Mouse (Mus musculus): Measurements from ENCODE around the gene Pimreg.

The Pimreg gene

DNA sequence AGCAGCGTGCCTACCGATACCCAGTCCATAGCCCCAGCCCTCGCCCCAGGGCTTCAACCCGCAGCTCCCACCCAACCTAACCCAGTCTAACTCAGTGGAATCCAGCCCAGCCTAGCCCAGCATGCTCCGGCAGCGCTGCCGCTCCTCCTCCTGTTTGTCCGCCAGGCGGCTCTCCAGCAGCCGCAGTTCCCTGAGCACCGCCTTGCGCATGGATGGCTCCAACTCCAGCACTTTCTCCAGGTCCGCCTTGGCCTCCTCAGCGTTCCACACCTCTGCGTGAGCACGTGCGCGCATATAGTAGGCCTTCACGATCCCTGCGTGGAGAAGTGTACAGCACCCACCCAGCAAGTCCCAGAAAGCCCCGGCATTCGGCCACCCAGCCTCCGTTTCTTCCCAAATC, 12.7 kb upstream of the Pimreg start:
- DNase-seq (ENCODE audit: low read depth): no peak

DNA sequence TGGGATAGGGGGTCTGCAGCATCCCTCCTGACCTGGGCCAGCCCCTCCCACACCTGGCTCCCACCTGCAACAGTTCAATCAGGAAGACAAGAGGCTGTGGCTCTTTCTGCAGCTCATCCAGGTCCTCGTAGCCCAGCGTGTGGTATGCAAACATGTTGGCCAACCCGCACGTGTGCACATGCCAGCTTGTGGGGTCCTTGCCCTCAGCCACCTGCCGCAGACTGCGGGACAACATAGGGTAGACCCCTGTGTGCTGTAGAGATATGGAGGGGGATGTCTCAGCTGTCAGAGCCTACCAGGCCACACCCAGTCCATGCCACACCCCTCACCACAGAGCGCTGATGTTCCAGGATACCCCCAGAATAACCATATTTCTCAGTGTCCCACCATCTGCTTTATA, 10.5 kb upstream of the Pimreg start:
- no peak for DNase-seq (ENCODE audit: low read depth)

DNA sequence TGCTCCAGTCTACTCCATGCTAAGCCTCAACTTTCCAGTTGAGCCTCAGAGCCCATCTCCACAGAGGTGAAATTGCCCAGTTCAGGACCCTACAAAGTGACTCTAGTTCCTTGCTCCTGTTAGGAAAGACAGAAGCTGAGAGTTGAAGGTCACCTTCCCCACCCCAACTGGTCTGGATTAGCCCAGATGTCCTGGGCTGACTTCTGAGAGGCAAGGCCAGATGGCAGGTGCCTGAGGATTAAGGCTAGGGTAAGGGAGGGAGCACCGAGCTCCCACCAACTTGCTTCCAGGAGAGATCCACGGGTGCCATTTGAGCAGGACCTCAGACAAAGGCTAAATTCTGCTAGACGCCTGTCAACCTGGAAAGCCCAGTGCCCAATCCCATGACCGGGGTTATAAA, 9.7 kb upstream of the Pimreg start:
- DNase-seq (ENCODE audit: low read depth): no peak

DNA sequence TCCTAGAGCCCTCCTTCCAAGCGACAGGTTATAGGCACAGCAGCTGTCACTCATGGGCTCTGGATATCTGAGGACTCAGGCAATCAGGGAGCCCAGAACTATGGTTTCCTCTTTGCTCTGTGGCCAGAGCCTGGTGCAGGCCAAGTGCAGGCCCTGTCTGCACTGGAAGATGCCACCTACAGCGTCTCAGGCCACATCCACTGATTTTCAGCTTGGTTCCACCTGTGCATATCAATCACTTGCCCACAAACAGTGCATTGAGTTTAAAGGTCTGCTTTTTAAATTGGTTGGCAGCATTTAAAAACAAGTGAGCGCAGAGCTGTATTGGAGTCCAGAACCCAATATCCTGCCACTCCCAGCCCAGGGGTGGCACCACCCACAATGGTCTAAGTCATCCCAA, 9.2 kb upstream of the Pimreg start:
- no peak for DNase-seq (ENCODE audit: low read depth)

DNA sequence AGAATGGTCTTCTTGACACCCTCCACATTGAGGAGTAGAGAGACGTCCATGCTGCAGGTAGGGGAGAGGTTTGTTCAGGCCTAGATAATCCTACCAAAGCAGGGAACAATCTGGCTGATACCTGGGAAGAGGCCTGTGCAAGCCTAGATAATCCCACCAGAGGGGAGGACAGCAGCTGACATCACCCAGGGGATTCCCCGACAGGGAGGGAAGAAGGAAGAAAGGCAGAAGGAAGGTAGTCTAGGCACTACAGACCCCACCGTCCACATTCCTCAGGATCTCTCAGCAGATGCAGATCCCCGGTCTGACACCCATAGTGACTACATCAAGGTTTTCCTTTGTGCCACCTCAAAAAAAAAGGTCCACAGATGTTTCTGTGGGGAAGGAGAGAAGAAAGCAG, 4.4 kb upstream of the Pimreg start, which contains the start of gene Aipl1:
Gene Aipl1 (minus strand): TSS at position 101 of the 400 bp plus-strand sequence.
- no peak for DNase-seq (ENCODE audit: low read depth)

DNA sequence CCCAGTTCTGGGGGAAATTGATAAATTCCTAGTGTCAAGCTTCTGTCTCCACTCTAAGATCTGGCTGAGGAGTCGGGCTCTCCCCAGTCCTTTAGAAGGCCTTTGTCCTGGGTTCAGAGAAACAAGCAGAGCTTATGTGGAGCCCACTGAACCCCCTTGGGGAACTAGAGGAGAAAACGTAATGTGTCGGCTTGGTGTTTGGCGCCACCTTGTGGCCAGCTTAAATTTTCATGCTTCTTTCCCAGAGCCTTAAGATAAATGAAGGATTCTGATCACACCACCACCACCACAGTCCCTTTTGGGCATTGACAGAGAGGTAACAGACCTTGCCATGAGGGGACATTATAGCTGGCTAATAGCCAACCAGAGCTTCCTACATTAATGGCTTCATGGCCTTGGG, 3.8 kb upstream of the Pimreg start:
- DNase-seq (ENCODE audit: low read depth): peak; percentile 76

DNA sequence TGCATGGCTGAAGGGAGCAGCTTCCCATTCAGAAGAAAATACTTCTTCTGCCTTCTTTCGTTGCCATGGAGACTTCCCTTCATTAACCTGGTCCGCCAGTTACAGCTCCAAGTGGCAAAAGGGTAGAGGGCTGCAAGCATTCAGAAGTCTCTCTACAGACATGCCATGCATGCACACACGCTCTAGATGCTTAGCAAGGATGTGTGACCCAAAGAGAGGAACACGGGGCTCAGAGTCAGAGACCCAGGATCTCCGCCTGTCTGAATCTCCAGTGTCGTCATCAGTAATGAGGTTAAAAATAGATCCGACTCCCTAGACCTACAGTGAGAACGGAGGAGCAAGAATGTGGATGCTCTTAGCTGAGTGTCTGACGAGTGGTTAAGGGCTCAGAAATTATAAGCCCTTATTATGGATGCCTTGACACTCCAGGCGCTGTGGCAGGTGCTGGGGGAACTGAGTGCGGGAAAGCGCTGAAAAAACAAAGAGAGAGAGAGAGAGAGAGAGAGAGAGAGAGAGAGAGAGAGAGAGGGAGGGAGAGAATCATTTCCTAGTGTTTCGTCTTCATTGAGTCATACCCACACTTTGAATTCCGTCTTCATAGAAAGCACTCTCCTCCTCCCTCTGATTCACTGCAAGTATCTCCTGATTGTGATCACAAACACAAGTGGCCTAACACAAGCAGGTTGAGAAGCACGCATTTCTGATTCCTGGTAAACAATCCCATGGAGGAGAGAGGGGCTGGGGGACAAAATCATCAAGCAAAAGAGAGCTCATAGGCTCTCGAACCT, 2.0 kb upstream of the Pimreg start:
- DNase-seq (ENCODE audit: low read depth): no peak

DNA sequence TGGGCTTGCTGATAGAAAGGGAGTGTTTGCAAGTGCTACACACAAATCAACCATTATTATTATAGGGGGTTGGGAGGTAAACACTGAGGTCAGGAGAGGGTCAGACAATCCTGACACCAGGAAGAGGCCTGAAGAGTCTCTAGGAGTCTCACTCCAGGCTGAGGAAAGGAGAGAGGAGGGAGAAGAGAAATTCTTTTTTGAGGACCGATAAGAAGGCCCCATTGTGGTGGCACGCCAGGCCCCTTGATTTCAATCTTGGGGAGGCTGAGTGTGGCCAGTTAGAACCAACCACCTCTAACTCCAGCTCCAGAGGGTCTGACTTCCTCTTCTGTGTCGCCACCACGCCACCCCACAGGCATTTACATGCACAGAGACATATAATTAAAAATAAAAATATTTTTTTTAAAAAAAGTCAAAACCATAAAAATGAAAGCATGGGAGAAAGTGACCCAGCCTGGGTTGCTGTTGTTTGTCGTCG, 503 bp upstream of the Pimreg start:
- DNase-seq (ENCODE audit: low read depth): no peak

DNA sequence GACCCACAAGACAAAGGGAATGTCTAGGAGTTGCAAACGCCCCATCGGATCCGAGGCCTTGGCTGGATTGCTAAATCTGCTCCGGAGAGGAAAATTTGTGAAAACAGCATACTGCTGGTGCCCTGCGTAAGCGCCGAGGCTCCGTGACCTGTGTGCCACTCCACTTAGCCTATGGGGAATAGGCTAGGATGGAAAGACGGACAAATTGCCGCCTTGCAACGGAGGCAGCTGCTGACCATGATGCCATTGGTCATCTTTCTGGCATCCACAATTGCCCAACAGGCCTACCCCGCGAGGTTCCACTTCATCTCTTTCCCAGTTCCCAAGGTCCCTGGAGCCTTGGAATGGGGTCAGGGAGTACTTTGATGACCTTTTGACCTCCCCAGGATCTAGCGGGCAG, 799 bp downstream of the Pimreg start:
- DNase-seq (ENCODE audit: low read depth): no peak

DNA sequence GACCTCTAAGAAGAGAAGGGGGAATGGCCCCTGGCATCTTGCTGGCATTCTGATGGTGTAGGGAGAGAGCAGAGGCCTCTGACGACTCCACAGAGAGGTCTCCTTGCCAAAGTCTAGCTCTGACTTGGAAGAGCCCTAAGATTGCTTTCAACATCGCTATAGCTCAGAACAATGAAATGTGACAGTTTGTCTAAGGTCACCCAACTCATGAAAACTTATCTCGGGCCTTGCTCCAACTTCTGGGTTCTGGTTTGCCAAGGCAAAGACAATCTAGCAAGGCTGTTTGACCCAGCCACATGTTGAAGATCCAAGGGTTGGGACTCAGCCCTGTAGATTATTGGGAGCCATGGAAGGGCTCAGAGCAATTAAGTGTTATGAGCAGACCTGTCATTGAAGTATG, 2.4 kb downstream of the Pimreg start:
- no peak for DNase-seq (ENCODE audit: low read depth)

DNA sequence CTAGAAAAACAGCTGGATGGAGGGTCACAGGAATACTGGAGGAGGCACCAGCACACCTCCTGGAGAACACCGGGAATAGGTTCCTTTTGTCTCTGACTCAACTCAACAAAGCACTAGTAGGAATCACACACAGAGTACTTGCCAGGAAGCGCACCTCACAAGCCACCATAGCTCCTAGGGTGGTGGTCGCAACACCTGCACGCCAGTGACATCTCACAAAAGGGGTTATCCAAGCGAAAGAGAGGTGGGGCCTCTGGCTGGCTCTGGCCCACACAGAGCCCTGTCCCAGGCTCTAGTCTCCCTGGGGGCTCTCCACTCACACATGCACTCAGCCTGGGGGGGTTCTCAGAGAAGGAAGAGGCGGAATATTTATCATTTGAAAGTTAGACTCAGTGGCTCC, 6.9 kb downstream of the Pimreg start:
- no peak for DNase-seq (ENCODE audit: low read depth)

DNA sequence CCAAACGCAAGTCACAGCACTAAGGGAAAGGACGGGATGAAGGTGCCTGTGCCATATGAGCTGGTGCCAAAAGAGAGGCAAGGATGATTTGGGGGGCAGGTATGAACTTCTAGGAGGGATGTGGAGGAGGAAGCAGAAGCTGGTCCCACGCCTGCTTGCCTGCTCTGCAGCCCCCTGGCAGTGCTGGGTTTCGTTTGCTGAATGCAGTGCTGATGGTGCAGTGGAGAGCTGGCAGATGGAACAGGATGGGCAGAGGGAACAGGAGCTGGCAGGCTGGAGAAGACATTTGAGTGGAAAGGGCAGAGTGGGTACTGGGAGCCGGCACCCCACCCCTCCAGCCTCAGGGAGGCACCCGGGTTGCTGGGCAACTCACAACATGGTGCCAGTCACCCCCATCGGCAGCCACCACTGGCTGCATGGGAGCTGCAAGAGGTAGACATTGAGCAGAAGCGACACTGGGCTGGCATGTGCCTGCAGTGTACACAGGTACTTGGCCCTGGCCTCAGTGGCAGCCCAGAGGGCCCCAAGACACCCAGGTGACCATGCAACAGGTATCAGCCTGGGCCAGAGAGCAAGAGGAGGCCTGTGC, 7.4 kb downstream of the Pimreg start:
- no peak for DNase-seq (ENCODE audit: low read depth)

DNA sequence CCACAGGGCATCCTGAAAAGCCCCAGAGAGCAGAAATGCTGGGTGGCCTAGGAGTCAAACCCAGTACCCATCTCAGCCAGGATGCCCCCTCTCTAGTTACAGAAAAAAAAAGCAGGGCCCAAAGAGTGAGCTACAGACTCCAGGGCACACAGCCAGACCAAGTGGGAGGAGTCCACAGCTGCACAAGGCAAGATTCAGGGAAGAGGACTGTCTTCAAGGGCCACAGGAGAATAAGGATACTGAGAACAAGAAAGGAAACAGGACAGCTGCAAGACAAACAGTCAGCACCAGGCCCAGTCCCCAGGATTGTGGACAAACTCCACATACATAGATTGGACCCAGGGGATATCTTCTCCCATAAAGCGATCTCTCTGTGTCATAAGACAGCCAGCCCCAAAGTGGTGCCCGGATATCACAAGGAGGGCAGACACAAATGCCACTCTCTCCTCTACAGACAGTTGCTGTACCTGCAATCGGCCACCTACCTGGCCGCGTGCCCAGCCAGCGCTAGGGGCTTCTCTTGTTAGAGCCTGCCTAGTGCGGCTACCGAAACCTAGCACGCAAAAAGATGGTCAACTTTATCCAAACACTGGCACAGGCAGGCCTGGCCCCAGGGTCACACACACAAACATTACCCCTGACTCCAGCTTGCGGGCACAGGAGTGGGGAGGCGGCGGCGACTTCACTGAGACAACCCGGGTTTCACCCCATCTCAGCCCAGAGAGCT, 8.5 kb downstream of the Pimreg start:
- no peak for DNase-seq (ENCODE audit: low read depth)

DNA sequence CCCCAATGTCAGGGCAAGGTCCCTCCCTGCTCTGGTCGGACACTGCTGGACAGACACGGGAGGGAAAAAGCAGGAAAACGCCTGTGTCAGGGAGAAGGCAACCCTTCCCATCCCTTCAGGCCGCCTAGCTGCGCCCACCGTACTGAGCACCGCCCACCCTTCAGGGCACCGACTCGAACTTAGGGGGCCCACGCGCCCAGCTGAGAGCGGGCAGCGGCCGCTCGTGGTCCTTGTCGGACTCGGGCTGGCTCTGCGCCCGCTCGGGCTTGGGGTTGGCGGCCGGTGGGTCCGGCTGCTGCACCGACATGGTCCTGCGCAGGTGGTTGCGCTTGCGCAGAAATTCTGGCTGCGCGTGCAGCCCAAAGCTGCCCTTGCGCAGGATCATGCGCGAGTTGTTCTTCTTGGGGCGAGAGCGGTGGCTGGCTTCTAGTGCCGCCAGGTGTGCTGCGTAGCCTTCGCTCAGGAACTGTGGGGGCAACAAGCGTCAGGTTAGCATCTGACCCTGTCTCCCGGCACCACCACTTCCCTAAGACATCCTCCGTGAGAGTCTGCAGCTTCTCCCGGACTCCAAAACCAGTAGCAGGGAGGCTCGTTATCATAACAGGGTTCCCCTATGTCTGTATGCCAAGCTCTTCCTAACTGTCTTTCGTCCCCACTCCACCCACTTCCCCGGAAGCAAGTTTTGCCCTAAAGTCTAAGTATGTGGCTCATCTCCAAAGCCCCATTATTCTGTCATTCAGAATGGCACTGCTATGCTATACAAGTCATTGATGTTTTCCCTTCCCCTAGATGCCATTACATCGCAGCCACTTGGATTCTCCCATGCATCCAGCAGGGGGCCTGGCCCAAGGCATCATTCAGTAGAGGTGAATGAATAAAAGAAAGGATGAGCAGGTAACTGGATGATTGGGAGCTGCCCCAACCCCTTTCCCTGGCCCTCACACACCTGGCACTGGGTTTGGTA, 9.3 kb downstream of the Pimreg start:
- no peak for DNase-seq (ENCODE audit: low read depth)

DNA sequence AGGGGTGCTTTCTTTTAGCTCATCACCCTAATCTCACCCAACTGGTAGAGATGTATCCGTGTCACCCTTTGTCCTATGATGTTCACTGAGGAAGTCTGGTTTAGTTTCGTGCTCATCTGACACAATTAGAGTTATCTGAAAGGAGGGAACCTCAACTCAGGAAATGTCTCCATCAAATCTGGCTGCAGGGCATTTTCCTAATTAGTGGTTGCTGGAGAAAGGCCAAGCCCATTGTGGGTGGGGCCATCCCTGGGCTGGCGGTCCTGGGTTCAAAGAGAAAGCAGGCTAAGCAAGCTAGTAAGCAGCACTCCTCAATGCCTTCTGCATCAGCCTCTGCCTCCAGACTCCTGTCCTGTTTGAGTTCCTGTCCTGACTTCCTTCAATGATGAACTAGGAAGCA, 10.4 kb downstream of the Pimreg start:
- no peak for DNase-seq (ENCODE audit: low read depth)

DNA sequence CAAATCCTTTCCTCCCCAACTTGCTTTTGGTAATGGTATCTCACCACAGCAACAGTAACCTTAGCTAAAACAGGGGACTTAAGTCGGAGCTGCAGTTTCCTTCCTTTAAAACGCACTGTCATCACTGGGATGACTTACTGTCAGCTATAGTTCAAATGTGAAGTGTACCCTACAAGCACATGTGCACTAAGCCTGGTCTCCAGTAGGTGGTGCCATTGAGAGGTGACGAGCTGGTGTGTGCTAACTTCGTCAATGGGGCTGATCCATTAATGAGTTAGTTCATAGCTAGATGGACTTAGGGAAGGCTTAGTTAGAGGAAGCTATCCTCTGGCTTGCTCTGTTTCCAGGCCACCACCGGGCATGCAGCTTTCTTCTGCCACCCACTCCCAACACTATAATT, 10.8 kb downstream of the Pimreg start:
- DNase-seq (ENCODE audit: low read depth): peak; percentile 72

DNA sequence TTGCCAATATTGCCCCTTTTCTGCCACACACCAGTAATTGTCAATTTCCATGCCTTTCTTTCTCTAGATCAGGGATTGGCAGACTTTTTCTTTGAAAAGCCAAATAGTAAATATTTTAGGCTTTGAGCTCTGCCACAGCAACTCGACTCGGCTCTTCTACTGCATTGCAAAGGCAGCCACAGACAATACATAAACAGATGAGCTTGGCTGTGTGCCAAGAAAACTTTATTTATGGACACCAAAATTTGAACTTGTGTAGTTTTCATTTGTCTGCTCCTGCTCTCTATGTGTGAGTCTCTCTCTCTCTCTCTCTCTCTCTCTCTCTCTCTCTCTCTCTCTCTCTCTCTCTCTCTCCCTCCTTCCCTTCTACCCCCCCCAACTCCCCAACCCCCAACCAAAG, 13.3 kb downstream of the Pimreg start:
- no peak for DNase-seq (ENCODE audit: low read depth)

DNA sequence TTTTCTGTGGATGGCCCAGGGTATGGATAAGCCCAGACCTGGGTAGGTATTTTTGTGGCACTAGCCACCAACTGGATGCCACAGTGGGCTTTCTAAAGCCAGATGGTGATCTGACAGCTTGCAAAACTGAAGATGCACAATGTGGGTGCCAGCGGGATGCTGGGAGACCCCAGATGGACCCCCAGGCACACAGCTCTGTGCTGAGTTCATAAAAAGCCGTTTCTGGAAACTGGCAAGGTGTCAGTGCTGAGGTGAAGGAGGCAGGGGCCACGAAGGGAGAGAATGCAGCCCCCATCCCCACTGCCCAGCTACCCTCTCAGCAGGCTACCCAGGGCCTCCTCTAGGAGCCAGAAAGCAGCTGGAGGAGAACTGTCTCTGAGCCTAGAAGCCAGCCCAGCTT, 15.3 kb downstream of the Pimreg start:
- no peak for DNase-seq (ENCODE audit: low read depth)

DNA sequence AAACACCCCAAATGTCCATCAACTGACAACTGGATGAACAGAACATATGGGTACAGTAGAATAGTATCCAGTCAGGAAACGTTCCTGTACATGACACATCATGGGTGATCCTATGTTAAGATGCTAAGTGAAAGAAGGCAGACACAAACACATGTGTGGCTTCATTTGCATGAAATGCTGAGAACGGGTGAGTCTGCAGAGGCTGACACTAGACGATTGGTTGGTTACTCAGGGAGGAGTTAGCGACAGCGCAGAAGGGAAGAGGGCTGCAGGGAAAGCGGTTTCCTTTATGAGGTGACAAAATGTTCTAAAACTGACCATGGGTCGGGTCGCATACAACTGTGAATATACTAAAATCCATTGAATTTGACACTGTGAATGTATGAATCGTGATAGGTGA, 18.6 kb downstream of the Pimreg start:
- no peak for DNase-seq (ENCODE audit: low read depth)

DNA sequence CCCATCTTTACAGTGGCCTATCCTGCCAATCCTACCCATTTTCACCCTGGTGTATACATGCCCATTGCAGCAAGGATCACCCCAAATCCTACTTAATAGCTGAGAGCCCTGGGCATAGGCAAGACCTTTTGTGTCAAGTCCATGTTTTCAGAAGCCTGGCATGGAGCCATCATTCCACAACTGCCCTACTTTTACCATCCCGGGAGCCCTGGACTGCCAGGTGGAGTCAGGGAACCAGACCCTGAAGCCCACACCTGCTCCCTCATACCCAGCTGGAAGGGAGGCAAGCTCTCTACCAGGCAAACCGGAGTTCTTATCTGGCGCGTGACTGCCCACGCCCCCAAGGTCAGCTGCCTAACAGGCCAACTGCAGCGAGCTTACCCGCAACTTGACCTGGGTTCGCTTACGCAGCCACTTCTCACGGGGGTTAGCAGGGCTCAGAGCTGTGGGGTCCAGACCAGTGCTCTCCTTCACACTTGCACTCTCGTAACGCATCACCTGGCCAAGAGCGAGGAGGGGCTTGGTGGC, 19.3 kb downstream of the Pimreg start:
- DNase-seq (ENCODE audit: low read depth): no peak

DNA sequence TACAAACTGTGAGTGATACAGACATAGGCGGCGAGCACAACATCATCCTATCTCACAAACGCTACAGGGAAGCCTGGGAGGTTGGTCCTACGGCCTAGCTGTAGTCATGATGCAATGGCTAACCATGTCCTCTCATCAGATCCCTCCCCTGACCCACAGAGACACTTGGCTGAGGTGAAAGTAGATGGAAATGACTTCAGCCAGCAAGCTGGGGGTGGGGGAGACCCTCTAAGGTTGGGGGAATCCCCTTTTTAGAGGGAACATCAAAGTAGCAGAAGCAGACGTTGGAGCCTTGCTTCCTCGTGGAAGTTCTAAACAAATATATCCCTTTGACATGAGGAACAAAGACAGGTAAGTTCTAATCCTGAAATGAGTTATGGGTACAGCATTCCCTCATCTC, 22.6 kb downstream of the Pimreg start:
- DNase-seq (ENCODE audit: low read depth): no peak

DNA sequence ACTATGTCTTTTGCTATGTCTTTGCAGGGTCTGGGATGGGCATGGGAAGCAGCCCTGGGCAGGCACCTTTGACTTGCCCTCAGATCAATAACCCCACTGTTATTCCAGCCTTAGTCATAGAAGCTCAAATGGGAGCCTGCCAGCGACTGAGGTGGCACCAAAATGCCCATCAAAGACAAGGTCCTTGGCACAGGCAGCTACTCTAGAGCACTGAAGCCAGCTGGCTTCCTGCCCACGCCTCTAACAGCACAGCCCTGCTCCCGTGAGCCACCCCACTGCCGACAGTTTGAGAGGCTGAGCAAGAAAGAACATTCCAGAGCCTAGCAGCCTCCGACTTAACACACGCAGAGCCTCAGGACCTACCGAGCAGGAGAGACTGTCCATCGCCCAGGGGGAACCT, 23.3 kb downstream of the Pimreg start:
- no peak for DNase-seq (ENCODE audit: low read depth)

Data from c-Kit-positive CD71-negative TER-119-negative erythroid progenitor cells, embryonic 14.5 days (primary cell).